8 mouse cellular contexts compared by ENCODE assay signal in the genomic region with DNA sequence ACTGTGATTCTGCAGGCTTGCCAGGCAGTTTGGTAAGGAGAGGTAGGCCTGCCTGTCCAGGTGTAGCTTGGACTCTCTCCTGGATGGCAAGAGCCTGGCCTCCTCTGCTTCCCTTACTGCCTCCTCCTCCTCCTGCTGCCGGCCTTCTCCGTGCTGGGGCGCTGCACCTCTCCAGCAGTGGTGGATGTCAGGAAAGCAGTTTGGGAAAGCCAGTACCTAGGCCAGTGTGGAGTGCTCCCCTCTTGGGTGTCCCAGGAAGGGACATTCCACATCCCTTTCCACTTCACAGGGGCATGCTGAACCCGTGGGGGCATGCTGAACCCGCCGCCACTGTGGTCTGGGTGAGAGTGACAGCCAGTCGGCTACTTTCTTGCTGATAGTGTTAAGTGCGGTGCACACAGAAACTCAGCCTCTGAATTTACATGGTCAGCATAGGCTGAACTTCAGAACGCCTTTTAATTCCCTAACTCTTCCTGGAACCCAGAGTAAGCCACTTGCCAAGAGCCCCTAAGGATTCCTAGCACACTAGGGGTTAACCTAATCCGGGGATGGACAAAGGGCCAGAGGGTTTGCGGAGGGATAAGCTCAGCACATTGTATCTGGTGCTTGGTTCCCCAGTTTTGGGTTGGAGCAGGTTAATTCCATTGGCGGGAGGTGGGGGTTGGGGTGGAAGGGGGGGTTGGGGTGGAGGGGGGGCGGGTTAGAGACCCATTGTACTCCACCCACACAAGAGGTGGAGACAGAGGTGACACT. TPM values are rescaled to one million over a fixed set of nuclear protein-coding genes. Genes with fewer than 3 reads are reported as not detected.
DNase-seq lines count a peak whose midpoint lies in the region; ATAC-seq lines count a peak whose summit lies in the region.

No protein-coding gene starts in this region.

- peak overlapping the region; percentile 86 for H3K4me3 ChIP-seq in heart, embryonic 16.5 days (ENCODE audit: low read length)
- peak overlapping the region; percentile 88 for H3K4me3 ChIP-seq in embryonic facial prominence, embryonic 11.5 days (ENCODE audit: low read depth, low read length)
- peak overlapping the region; percentile 89 for H3K4me3 ChIP-seq in intestine, embryonic 16.5 days (ENCODE audit: low read length)

- H3K27me3 ChIP-seq in heart, embryonic 16.5 days (ENCODE audit: control insufficient read depth, insufficient read depth, low read length): peaks cover 16% of the 10 kb centered on the region
- no peaks in the 10 kb centered on the region; the same call in 1 of the 2 replicates for H3K27me3 ChIP-seq in embryonic facial prominence, embryonic 11.5 days (ENCODE audit: control insufficient read depth, insufficient read depth, low read length)
- no peaks in the 10 kb centered on the region for H3K27me3 ChIP-seq in intestine, embryonic 16.5 days (replicated peaks; ENCODE audit: control insufficient read depth, insufficient read depth, low read length)

- no peaks in the 10 kb centered on the region for H3K36me3 ChIP-seq in heart, embryonic 16.5 days (ENCODE audit: control insufficient read depth, insufficient read depth)
- no peaks in the 10 kb centered on the region for H3K36me3 ChIP-seq in embryonic facial prominence, embryonic 11.5 days (replicated peaks; ENCODE audit: control insufficient read depth, insufficient read depth, low read depth, low read length)
- H3K36me3 ChIP-seq in intestine, embryonic 16.5 days (ENCODE audit: control insufficient read depth, insufficient read depth, low read length): no peaks in the 10 kb centered on the region

- peaks cover 25% of the 10 kb centered on the region for H3K4me1 ChIP-seq in heart, embryonic 16.5 days (ENCODE audit: control insufficient read depth, insufficient read depth, low read length)
- peaks cover 7% of the 10 kb centered on the region for H3K4me1 ChIP-seq in embryonic facial prominence, embryonic 11.5 days (ENCODE audit: control insufficient read depth, insufficient read depth, low read length)
- H3K4me1 ChIP-seq in intestine, embryonic 16.5 days (ENCODE audit: control insufficient read depth, insufficient read depth, low read length): peaks cover 21% of the 10 kb centered on the region

- H3K27ac ChIP-seq in heart, embryonic 16.5 days (ENCODE audit: low read length): no peak overlapping the region
- H3K27ac ChIP-seq in embryonic facial prominence, embryonic 11.5 days (replicated peaks; ENCODE audit: low read depth, low read length): peak overlapping the region; percentile 13; the same call in 1 of the 2 replicates
- H3K27ac ChIP-seq in intestine, embryonic 16.5 days (ENCODE audit: low read length): no peak overlapping the region

- ATAC-seq in heart, embryonic 16.5 days (replicated peaks; ENCODE audit: extremely low read depth, insufficient read depth, low FRiP score): no peak
- ATAC-seq in embryonic facial prominence, embryonic 11.5 days (replicated peaks; ENCODE audit: insufficient number of reproducible peaks, low FRiP score, low TSS enrichment, low read depth): no peak
- no peak for ATAC-seq in intestine, embryonic 16.5 days

- H3K9me3 ChIP-seq in heart, embryonic 16.5 days (replicated peaks; ENCODE audit: control insufficient read depth, low read length): no peaks in the 10 kb centered on the region
- no peaks in the 10 kb centered on the region for H3K9me3 ChIP-seq in embryonic facial prominence, embryonic 11.5 days (replicated peaks; ENCODE audit: control insufficient read depth, low read length)
- H3K9me3 ChIP-seq in intestine, embryonic 16.5 days (ENCODE audit: control insufficient read depth, low read length): no peaks in the 10 kb centered on the region

- WGBS in heart, embryonic 16.5 days: 19% methylated on average over 13 of the region's 13 CpGs
- 6% methylated on average over 13 of the region's 13 CpGs for WGBS in embryonic facial prominence, embryonic 11.5 days
- 18% methylated on average over 13 of the region's 13 CpGs for WGBS in intestine, embryonic 16.5 days

- no peak for DNase-seq in heart, adult 11 months
- peak; percentile 49 for DNase-seq in embryonic facial prominence, embryonic 11.5 days (ENCODE audit: low spot score)
- DNase-seq in neural tube, embryonic 10.5 days (ENCODE audit: extremely low spot score, low spot score): peak; percentile 50
- DNase-seq in frontal cortex, postnatal 14 days (ENCODE audit: low spot score in 2 of 2): no peak
- DNase-seq in spleen, adult 12 weeks (ENCODE audit: low spot score): no peak
- DNase-seq in layer of hippocampus, postnatal 36 days: no peak

- H3K4me2 ChIP-seq in heart, embryonic 16.5 days (ENCODE audit: low read depth, low read length): peak overlapping the region; percentile 98
- peak overlapping the region; percentile 89 for H3K4me2 ChIP-seq in embryonic facial prominence, embryonic 11.5 days (ENCODE audit: low read depth, low read length)
- peak overlapping the region; percentile 97 for H3K4me2 ChIP-seq in intestine, embryonic 16.5 days (ENCODE audit: low read depth, low read length)

- H3K9ac ChIP-seq in heart, embryonic 16.5 days (ENCODE audit: low read length): peak overlapping the region; percentile 92
- H3K9ac ChIP-seq in embryonic facial prominence, embryonic 11.5 days (replicated peaks; ENCODE audit: low read length): peak overlapping the region; percentile 96
- H3K9ac ChIP-seq in intestine, embryonic 16.5 days (ENCODE audit: low read depth, low read length): peak overlapping the region; percentile 92

RNA-seq across cellular contexts. Expression of gene Nectin1, which starts 2.3 kb away (rescaled TPM):
- polyA plus RNA-seq in heart, embryonic 16.5 days (2015; fragmentation: Nextera tagmentation; extraction: Ambion mirVana): 1.7 and 2.0 TPM in 2 replicates
- polyA plus RNA-seq in embryonic facial prominence, embryonic 11.5 days (2014; fragmentation: Nextera tagmentation; extraction: Ambion mirVana): 4.8 and 5.3 TPM in 2 replicates
- 3.2 and 3.3 TPM in 2 replicates for polyA plus RNA-seq in intestine, embryonic 16.5 days (2015; fragmentation: Nextera tagmentation; extraction: Ambion mirVana)
- total RNA-seq in layer of hippocampus, postnatal 36 days (2021): 10 to 100 TPM; 73.5 to 75.3 TPM

Comparison
In these comparisons a context has a peak if more than half of its experiments do, and no peak if none do; other contexts are left out.
1. DNase-seq: peak in embryonic facial prominence, embryonic 11.5 days (single experiment) and neural tube, embryonic 10.5 days (single experiment); none in heart, adult 11 months (single experiment), frontal cortex, postnatal 14 days (0 of 2), spleen, adult 12 weeks (single experiment) and layer of hippocampus, postnatal 36 days (0 of 2).
2. Peak in every context shown above with its lines, with median percentiles within 50 percentile points of each other: H3K4me2 ChIP-seq, H3K4me3 ChIP-seq and H3K9ac ChIP-seq.